Comparison of ENCODE assay signal across 7 mouse cellular contexts in the genomic region with DNA sequence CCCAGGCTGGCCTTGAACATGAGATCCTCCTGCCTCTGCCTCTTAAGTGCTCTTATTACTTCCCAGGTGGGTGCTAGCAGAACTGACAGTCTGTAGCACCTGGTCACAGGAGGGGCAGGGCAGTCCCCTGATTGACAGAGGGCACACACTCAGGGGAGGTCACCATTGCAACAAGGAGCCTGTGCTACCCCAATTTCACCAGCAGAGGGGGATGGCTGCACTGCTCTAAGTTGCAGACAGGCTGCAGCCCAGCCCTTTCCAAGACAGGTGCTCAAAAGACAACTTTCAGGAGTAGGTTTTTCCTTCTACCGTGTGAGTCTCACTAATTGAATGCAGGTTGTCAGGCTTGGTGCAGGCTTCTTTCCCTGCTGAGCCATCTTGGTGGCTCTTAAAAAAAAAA.
DNase-seq lines count a peak whose midpoint lies in the region; ATAC-seq and TF ChIP-seq lines count a peak whose summit lies in the region.

No protein-coding gene starts in this region.

- H3K4me1 ChIP-seq in midbrain, embryonic 13.5 days (replicated peaks), result peaks cover 32% of the 10 kb centered on the region

- peak; percentile 100 for TF ChIP-seq CTCF in gastrocnemius, adult 2 months (IDR thresholded peaks at IDR 0.05)
- TF ChIP-seq CTCF in left cerebral cortex, adult 2 months (IDR thresholded peaks at IDR 0.05), result peak; percentile 100

- H3K9me3 ChIP-seq in midbrain, embryonic 13.5 days, result no peaks in the 10 kb centered on the region

- H3K27ac ChIP-seq in gastrocnemius, adult 2 months, result no peak overlapping the region
- H3K27ac ChIP-seq in left cerebral cortex, adult 2 months, result peak overlapping the region; percentile 56; the same call in 1 of the 2 replicates
- H3K27ac ChIP-seq in midbrain, embryonic 13.5 days, result peak overlapping the region; percentile 11; the same call in 1 of the 2 replicates

- H3K9ac ChIP-seq in midbrain, embryonic 13.5 days (replicated peaks), result no peak overlapping the region

- no peaks in the 10 kb centered on the region for H3K27me3 ChIP-seq in midbrain, embryonic 13.5 days

- WGBS in midbrain, embryonic 13.5 days, result 18% methylated on average over 1 of the region's 1 CpGs

- no peak overlapping the region for H3K4me3 ChIP-seq in gastrocnemius, adult 2 months
- H3K4me3 ChIP-seq in left cerebral cortex, adult 2 months, result no peak overlapping the region
- no peak overlapping the region for H3K4me3 ChIP-seq in midbrain, embryonic 13.5 days (replicated peaks)

- peak; percentile 67; the same call in 1 of the 2 replicates for ATAC-seq in midbrain, embryonic 13.5 days

- no peak overlapping the region for H3K4me2 ChIP-seq in midbrain, embryonic 13.5 days (replicated peaks)

- DNase-seq in ZHBTc4 (ENCODE audit: low read depth, low spot score), result peak; percentile 91
- peak; percentile 91 to 93 for DNase-seq in cerebellum, postnatal 36 days
- peak; percentile 83 for DNase-seq in gastrocnemius, adult 2 months
- DNase-seq in hindlimb bud, embryonic 11.5 days (ENCODE audit: extremely low spot score, low read depth, low spot score), result peak; percentile 46
- peak; percentile 78 to 82 for DNase-seq in left cerebral cortex, adult 2 months (ENCODE audit: extremely low spot score in 1 of 2, low spot score in 2 of 2)
- DNase-seq in spleen, adult 12 weeks (ENCODE audit: low spot score), result peak; percentile 25

- intact Hi-C loops in gastrocnemius, adult 2 months (cut with DNase I), result loop anchor here (1.0 to 5.0 kb wide), 2 partner anchors 79 to 183 kb away; no protein-coding TSS in a partner anchor
- intact Hi-C loops in left cerebral cortex, adult 2 months (cut with DNase I), result loop anchor here (1.0 to 10.0 kb wide), 4 partner anchors 66 to 304 kb away; a partner anchor contains a TSS

- no peaks in the 10 kb centered on the region for H3K36me3 ChIP-seq in midbrain, embryonic 13.5 days

Comparison
In these comparisons a context has a peak if more than half of its experiments do, and no peak if none do; other contexts are left out.
1. DNase-seq: peak in every context shown above with its lines; median percentile 92 in cerebellum, postnatal 36 days; 91 in ZHBTc4; 83 in gastrocnemius, adult 2 months; 80 in left cerebral cortex, adult 2 months; 46 in hindlimb bud, embryonic 11.5 days; 25 in spleen, adult 12 weeks.